Mouse (Mus musculus): ENCODE measurements at regions not wholly inside any gene's neighbourhood (a gene's known extent, or its start where the extent isn't known, plus 50 kb on each side); places are given as distances from the start of the nearest gene placed in this dataset.

DNA sequence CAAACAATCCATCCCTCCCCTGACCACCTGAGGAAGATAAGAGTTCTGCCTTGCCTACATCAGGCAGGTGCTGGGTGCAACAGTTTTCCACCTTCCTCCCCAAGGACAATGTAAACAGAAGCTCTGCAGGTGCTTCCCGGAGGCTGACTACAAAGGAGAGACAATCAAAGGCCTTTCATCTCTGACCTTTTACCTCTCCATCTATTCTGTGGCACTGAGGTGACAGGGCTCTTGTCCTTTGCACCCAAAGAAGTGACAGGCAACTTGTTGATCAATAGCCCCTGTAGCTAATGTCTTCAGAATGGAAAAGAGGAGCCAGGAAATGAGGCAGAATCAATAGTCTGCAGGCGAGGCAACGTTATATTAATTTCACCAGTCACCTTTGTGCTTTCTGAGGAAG is 209.3 kb upstream of the Gm37988 start:
- TF ChIP-seq CTCF (IDR thresholded peaks at IDR 0.05; ENCODE audit: low read depth): no peak
- Histone ChIP-seq H3K9ac (replicated peaks; ENCODE audit: low read length) (no peak overlapping the region), H3K27me3 (ENCODE audit: insufficient read depth, low read length) (no peaks in the 10 kb centered on the region), H3K9me3 (ENCODE audit: low read length) (no peaks in the 10 kb centered on the region), H3K27ac (no peak overlapping the region), H3K4me3 (ENCODE audit: low read length) (no peak overlapping the region), H3K36me3 (ENCODE audit: insufficient read depth, low read length) (no peaks in the 10 kb centered on the region), H3K4me1 (ENCODE audit: insufficient read depth, low read length) (no peaks in the 10 kb centered on the region), H3K4me2 (ENCODE audit: low read depth, low read length) (no peak overlapping the region)
- ATAC-seq: no peak
- WGBS: 27% methylated on average over 3 of the region's 3 CpGs
- no peak for DNase-seq (ENCODE audit: low spot score)

GRCm38 (mm10) chr1:4602386-4602785 is 205.3 kb upstream of the Gm37988 start:
- Histone ChIP-seq H3K9ac (replicated peaks; ENCODE audit: low read length) (no peak overlapping the region), H3K36me3 (ENCODE audit: insufficient read depth, low read length) (no peaks in the 10 kb centered on the region), H3K27ac (no peak overlapping the region), H3K4me3 (ENCODE audit: low read length) (no peak overlapping the region), H3K4me1 (ENCODE audit: insufficient read depth, low read length) (no peaks in the 10 kb centered on the region), H3K4me2 (ENCODE audit: low read depth, low read length) (no peak overlapping the region), H3K27me3 (ENCODE audit: insufficient read depth, low read length) (no peaks in the 10 kb centered on the region), H3K9me3 (ENCODE audit: low read length) (no peaks in the 10 kb centered on the region)
- ATAC-seq: no peak
- 86% methylated on average over 3 of the region's 3 CpGs for WGBS
- no peak for TF ChIP-seq CTCF (IDR thresholded peaks at IDR 0.05; ENCODE audit: low read depth)
- DNase-seq (ENCODE audit: low spot score): no peak

DNA sequence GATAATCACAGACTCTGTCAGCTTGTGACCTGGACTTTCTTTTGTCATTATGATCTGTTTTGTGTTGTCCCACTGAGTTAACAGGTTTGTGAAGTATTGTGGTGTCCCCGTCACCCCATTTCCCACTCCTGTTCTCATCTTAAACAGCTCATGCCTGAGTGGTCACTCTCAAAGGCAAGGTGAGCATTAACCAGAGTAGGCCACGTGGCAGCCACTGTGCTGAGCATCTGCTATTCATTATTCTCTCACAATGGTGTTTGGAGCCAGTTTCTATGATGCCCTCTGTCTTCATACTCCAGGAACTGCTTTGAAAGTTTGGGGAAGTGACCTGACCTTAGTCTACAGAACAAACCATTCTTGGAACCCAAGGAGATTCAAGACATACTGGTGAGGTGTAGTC is 198.9 kb upstream of the Gm37988 start:
- Histone ChIP-seq H3K9me3 (ENCODE audit: low read length) (no peaks in the 10 kb centered on the region), H3K4me2 (ENCODE audit: low read depth, low read length) (no peak overlapping the region), H3K9ac (replicated peaks; ENCODE audit: low read length) (no peak overlapping the region), H3K4me1 (ENCODE audit: insufficient read depth, low read length) (no peaks in the 10 kb centered on the region), H3K27ac (no peak overlapping the region), H3K4me3 (ENCODE audit: low read length) (no peak overlapping the region), H3K27me3 (ENCODE audit: insufficient read depth, low read length) (no peaks in the 10 kb centered on the region), H3K36me3 (ENCODE audit: insufficient read depth, low read length) (no peaks in the 10 kb centered on the region)
- 41% methylated on average over 2 of the region's 2 CpGs for whole genome bisulfite sequencing
- no peak for DNase-seq (ENCODE audit: low spot score)
- TF ChIP-seq CTCF (IDR thresholded peaks at IDR 0.05; ENCODE audit: low read depth): no peak
- ATAC-seq: no peak

GRCm38 (mm10) chr1:4613305-4613704 is 194.4 kb upstream of the Gm37988 start:
- Histone ChIP-seq H3K4me3 (ENCODE audit: low read length) (no peak overlapping the region), H3K36me3 (ENCODE audit: insufficient read depth, low read length) (no peaks in the 10 kb centered on the region), H3K4me1 (ENCODE audit: insufficient read depth, low read length) (no peaks in the 10 kb centered on the region), H3K27me3 (ENCODE audit: insufficient read depth, low read length) (no peaks in the 10 kb centered on the region), H3K9ac (replicated peaks; ENCODE audit: low read length) (no peak overlapping the region), H3K4me2 (ENCODE audit: low read depth, low read length) (no peak overlapping the region), H3K9me3 (ENCODE audit: low read length) (no peaks in the 10 kb centered on the region), H3K27ac (no peak overlapping the region)
- DNase-seq (ENCODE audit: low spot score): no peak
- 68% methylated on average over 4 of the region's 4 CpGs for WGBS
- ATAC-seq: no peak
- no peak for TF ChIP-seq CTCF (IDR thresholded peaks at IDR 0.05; ENCODE audit: low read depth)

DNA sequence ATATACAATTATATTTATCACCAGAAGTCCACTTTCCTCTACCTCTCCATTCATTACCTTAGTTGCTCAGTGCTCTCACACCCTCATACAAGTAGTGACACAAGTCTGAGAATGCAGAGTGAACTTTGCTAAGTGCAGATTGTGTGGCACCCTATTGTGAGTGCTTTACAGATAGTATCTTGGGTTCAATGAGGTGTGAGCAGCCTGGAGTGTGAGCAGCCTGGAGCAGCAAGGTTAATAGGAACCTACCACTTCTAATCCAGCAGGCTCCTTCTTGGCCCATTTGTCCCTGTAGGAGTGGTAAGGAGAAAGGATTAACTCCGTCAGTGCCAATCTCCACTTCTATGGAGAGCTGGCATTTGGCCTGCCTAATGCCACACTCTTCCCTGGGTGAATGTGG is 192.4 kb upstream of the Gm37988 start:
- DNase-seq (ENCODE audit: low spot score) (peak; percentile 5), ATAC-seq (no peak)
- no peak for TF ChIP-seq CTCF (IDR thresholded peaks at IDR 0.05; ENCODE audit: low read depth)
- no peaks in the 10 kb centered on the region for H3K9me3 ChIP-seq (ENCODE audit: low read length)
- 72% methylated on average over 1 of the region's 1 CpGs for WGBS
- no peak overlapping the region for H3K4me2 ChIP-seq (ENCODE audit: low read depth, low read length)
- H3K4me3 ChIP-seq (ENCODE audit: low read length): no peak overlapping the region
- no peaks in the 10 kb centered on the region for H3K36me3 ChIP-seq (ENCODE audit: insufficient read depth, low read length)
- H3K27ac ChIP-seq: no peak overlapping the region
- H3K9ac ChIP-seq (replicated peaks; ENCODE audit: low read length): no peak overlapping the region
- no peaks in the 10 kb centered on the region for H3K4me1 ChIP-seq (ENCODE audit: insufficient read depth, low read length)
- H3K27me3 ChIP-seq (ENCODE audit: insufficient read depth, low read length): no peaks in the 10 kb centered on the region

GRCm38 (mm10) chr1:4617479-4617878 is 190.2 kb upstream of the Gm37988 start:
- Histone ChIP-seq H3K9ac (replicated peaks; ENCODE audit: low read length) (no peak overlapping the region), H3K4me3 (ENCODE audit: low read length) (no peak overlapping the region), H3K4me1 (ENCODE audit: insufficient read depth, low read length) (no peaks in the 10 kb centered on the region), H3K36me3 (ENCODE audit: insufficient read depth, low read length) (no peaks in the 10 kb centered on the region), H3K27me3 (ENCODE audit: insufficient read depth, low read length) (no peaks in the 10 kb centered on the region), H3K27ac (no peak overlapping the region), H3K4me2 (ENCODE audit: low read depth, low read length) (no peak overlapping the region), H3K9me3 (ENCODE audit: low read length) (no peaks in the 10 kb centered on the region)
- TF ChIP-seq CTCF (IDR thresholded peaks at IDR 0.05; ENCODE audit: low read depth): no peak
- WGBS: 71% methylated on average over 10 of the region's 10 CpGs
- ATAC-seq: no peak
- DNase-seq (ENCODE audit: low spot score): no peak

DNA sequence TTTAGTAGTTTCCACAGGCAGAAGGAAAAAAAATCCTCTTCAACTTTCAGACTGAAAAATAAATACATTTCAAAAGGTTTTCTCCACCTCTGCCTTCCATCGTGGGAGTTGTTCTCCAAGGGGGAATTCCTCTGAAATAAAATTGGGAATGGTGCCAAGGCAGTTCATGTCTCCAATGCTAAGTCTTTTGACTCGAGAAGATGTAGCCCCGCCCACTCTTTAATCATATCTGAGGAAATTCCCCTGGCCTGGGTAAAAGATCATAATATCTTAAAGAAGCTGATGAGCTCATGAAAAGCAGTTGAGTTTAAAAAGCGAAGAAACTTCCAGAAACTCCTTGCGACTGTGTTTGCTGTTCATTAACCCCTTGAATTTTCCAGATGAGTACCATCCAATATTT is 185.3 kb upstream of the Gm37988 start:
- Histone ChIP-seq H3K9me3 (ENCODE audit: low read length) (no peaks in the 10 kb centered on the region), H3K4me1 (ENCODE audit: insufficient read depth, low read length) (no peaks in the 10 kb centered on the region), H3K36me3 (ENCODE audit: insufficient read depth, low read length) (no peaks in the 10 kb centered on the region), H3K9ac (replicated peaks; ENCODE audit: low read length) (no peak overlapping the region), H3K27ac (no peak overlapping the region), H3K4me3 (ENCODE audit: low read length) (no peak overlapping the region), H3K27me3 (ENCODE audit: insufficient read depth, low read length) (no peaks in the 10 kb centered on the region), H3K4me2 (ENCODE audit: low read depth, low read length) (no peak overlapping the region)
- 58% methylated on average over 5 of the region's 5 CpGs for WGBS
- ATAC-seq (no peak), DNase-seq (ENCODE audit: low spot score) (no peak)
- TF ChIP-seq CTCF (IDR thresholded peaks at IDR 0.05; ENCODE audit: low read depth): no peak
